Mouse (Mus musculus) limb, embryonic 15.5 days (tissue): ENCODE data around the gene Cog2. TPM values are rescaled to one million over a fixed set of nuclear protein-coding genes. Genes with fewer than 3 reads are reported as not detected.
A peak's percentile ranks its signal among the peaks of the same experiment; 100 is the strongest.

Experiments used
- ATAC-seq: fragments of 200-750 bp; cut with Nextera tagmentation; 2 replicates; pipeline ENCODE4 v1.8.0; 2017; ENCODE audit warnings: low read depth, moderate TSS enrichment; ENCODE audit not compliant: insufficient number of reproducible peaks, low FRiP score, low TSS enrichment
- H3K27ac ChIP-seq: fragments of 300-500 bp; sonication (generic); 2 replicates; pipeline ENCODE4 v1.5.1; 2015; ENCODE audit warnings: moderate library complexity, mild to moderate bottlenecking, inconsistent platforms
- H3K27me3 ChIP-seq: fragments of 300-500 bp; sonication (generic); 2 replicates; pipeline ENCODE4 v1.6.1; 2015; ENCODE audit warnings: inconsistent platforms
- H3K36me3 ChIP-seq: fragments of 300-500 bp; sonication (generic); 2 replicates; pipeline ENCODE4 v1.6.1; 2015; ENCODE audit warnings: inconsistent platforms
- H3K4me1 ChIP-seq: fragments of 300-500 bp; sonication (generic); 2 replicates; pipeline ENCODE4 v1.6.1; 2015; ENCODE audit warnings: inconsistent platforms
- H3K4me2 ChIP-seq: fragments of 300-500 bp; sonication (generic); 2 replicates; pipeline ENCODE4 v1.6.1; 2015; ENCODE audit warnings: mild to moderate bottlenecking, inconsistent platforms
- H3K4me3 ChIP-seq: fragments of 300-500 bp; sonication (generic); 2 replicates; pipeline ENCODE4 v1.5.1; 2015; ENCODE audit warnings: mild to moderate bottlenecking, inconsistent platforms
- H3K9ac ChIP-seq: fragments of 300-500 bp; sonication (generic); 2 replicates; pipeline ENCODE4 v1.6.1; 2015; ENCODE audit warnings: inconsistent platforms
- H3K9me3 ChIP-seq: fragments of 300-500 bp; sonication (generic); 2 replicates; pipeline ENCODE4 v1.6.1; 2016; ENCODE audit warnings: inconsistent platforms
- WGBS: fragments of 180-500 bp; shearing (Covaris S2); methylation state at CpG from one replicate; pipeline ENCODE4 v1.1.7; 2015; 5-methylcytosine and 5-hydroxymethylcytosine counted together
- polyA plus RNA-seq: library from polyadenylated mRNA; unstranded; fragments of >200 nt; fragmentation: Nextera tagmentation; extraction: Ambion mirVana; gene quantifications from 2 replicates; pipeline ENCODE4 v1.2.1, GENCODE M21; 2015

Cog2 gene
- polyA plus RNA-seq, 1 experiment from 2014 or later = 41.0 TPM

GRCm38 (mm10) chr8:124521946-124522345 is 1.4 kb downstream of the Cog2 start:
- Histone ChIP-seq H3K4me3 (peak overlapping the region; percentile 71), H3K27me3 (no peaks in the 10 kb centered on the region), H3K9me3 (no peaks in the 10 kb centered on the region), H3K4me1 (peaks cover 17% of the 10 kb centered on the region), H3K36me3 (peaks cover 29% of the 10 kb centered on the region), H3K4me2 (peak overlapping the region; percentile 58), H3K27ac (no peak overlapping the region), H3K9ac (no peak overlapping the region)
- whole genome bisulfite sequencing = 86% methylated on average over 6 of the region's 6 CpGs
- no peak for ATAC-seq

GRCm38 (mm10) chr8:124526261-124526660 is 5.7 kb downstream of the Cog2 start:
- H3K36me3 ChIP-seq = peaks cover 69% of the 10 kb centered on the region
- H3K4me3 ChIP-seq = no peak overlapping the region
- H3K27ac ChIP-seq = no peak overlapping the region
- no peaks in the 10 kb centered on the region for H3K9me3 ChIP-seq
- WGBS = 93% methylated on average over 11 of the region's 11 CpGs
- no peak for ATAC-seq
- no peak overlapping the region for H3K9ac ChIP-seq
- peaks cover 17% of the 10 kb centered on the region for H3K4me1 ChIP-seq
- H3K27me3 ChIP-seq = no peaks in the 10 kb centered on the region
- no peak overlapping the region for H3K4me2 ChIP-seq

- no peak for ATAC-seq
- no peak overlapping the region for H3K4me2 ChIP-seq
- WGBS = 87% methylated on average over 14 of the region's 14 CpGs
- H3K9ac ChIP-seq = no peak overlapping the region
- peaks cover 94% of the 10 kb centered on the region for H3K36me3 ChIP-seq
- no peaks in the 10 kb centered on the region for H3K4me1 ChIP-seq
- no peak overlapping the region for H3K27ac ChIP-seq
- H3K27me3 ChIP-seq = no peaks in the 10 kb centered on the region
- H3K4me3 ChIP-seq = no peak overlapping the region
- H3K9me3 ChIP-seq = no peaks in the 10 kb centered on the region
Observed at GRCm38 (mm10) chr8:124530076-124530475, 9.5 kb downstream of the Cog2 start.

GRCm38 (mm10) chr8:124530556-124530955 is 10.0 kb downstream of the Cog2 start:
- no peaks in the 10 kb centered on the region for H3K27me3 ChIP-seq
- no peak overlapping the region for H3K9ac ChIP-seq
- H3K4me1 ChIP-seq = no peaks in the 10 kb centered on the region
- no peak overlapping the region for H3K4me3 ChIP-seq
- no peak overlapping the region for H3K4me2 ChIP-seq
- H3K9me3 ChIP-seq = no peaks in the 10 kb centered on the region
- 94% methylated on average over 7 of the region's 7 CpGs for WGBS
- H3K36me3 ChIP-seq = peaks cover 96% of the 10 kb centered on the region
- H3K27ac ChIP-seq = no peak overlapping the region
- ATAC-seq = peak; percentile 24; the same call in 1 of the 2 replicates

GRCm38 (mm10) chr8:124530996-124531395 is 10.4 kb downstream of the Cog2 start:
- ATAC-seq = no peak
- H3K36me3 ChIP-seq = peaks cover 96% of the 10 kb centered on the region

GRCm38 (mm10) chr8:124532626-124533025 is 12.1 kb downstream of the Cog2 start:
- H3K9ac ChIP-seq = no peak overlapping the region
- H3K36me3 ChIP-seq = peaks cover 88% of the 10 kb centered on the region
- no peak overlapping the region for H3K4me3 ChIP-seq
- no peak for ATAC-seq
- no peaks in the 10 kb centered on the region for H3K27me3 ChIP-seq
- 85% methylated on average over 3 of the region's 3 CpGs for WGBS
- no peaks in the 10 kb centered on the region for H3K4me1 ChIP-seq
- H3K27ac ChIP-seq = no peak overlapping the region
- H3K9me3 ChIP-seq = no peaks in the 10 kb centered on the region
- H3K4me2 ChIP-seq = no peak overlapping the region

More at GRCm38 (mm10) chr8:124530996-124531395, 10.4 kb downstream of the Cog2 start:
- Histone ChIP-seq H3K4me1 (no peaks in the 10 kb centered on the region), H3K4me2 (no peak overlapping the region), H3K9ac (no peak overlapping the region), H3K4me3 (no peak overlapping the region), H3K27me3 (no peaks in the 10 kb centered on the region), H3K27ac (no peak overlapping the region), H3K9me3 (no peaks in the 10 kb centered on the region)
- WGBS = 86% methylated on average over 4 of the region's 4 CpGs

- no peak overlapping the region for H3K9ac ChIP-seq
- H3K4me1 ChIP-seq = no peaks in the 10 kb centered on the region
- no peak overlapping the region for H3K4me3 ChIP-seq
- no peaks in the 10 kb centered on the region for H3K27me3 ChIP-seq
- peaks cover 92% of the 10 kb centered on the region for H3K36me3 ChIP-seq
- no peaks in the 10 kb centered on the region for H3K9me3 ChIP-seq
- 92% methylated on average over 5 of the region's 5 CpGs for WGBS
- ATAC-seq = no peak
- H3K27ac ChIP-seq = no peak overlapping the region
- H3K4me2 ChIP-seq = no peak overlapping the region
Observed at GRCm38 (mm10) chr8:124535451-124535850, 14.9 kb downstream of the Cog2 start.

- Histone ChIP-seq H3K36me3 (peaks cover 91% of the 10 kb centered on the region), H3K9ac (no peak overlapping the region), H3K4me3 (no peak overlapping the region), H3K4me1 (no peaks in the 10 kb centered on the region), H3K27me3 (no peaks in the 10 kb centered on the region), H3K27ac (no peak overlapping the region), H3K9me3 (no peaks in the 10 kb centered on the region), H3K4me2 (no peak overlapping the region)
- ATAC-seq = no peak
- WGBS = 97% methylated on average over 12 of the region's 12 CpGs
Observed at GRCm38 (mm10) chr8:124540906-124541305, 20.3 kb downstream of the Cog2 start.

- no peak for ATAC-seq
- WGBS = 94% methylated on average over 4 of the region's 4 CpGs
- Histone ChIP-seq H3K27me3 (no peaks in the 10 kb centered on the region), H3K9ac (no peak overlapping the region), H3K9me3 (no peaks in the 10 kb centered on the region), H3K4me2 (no peak overlapping the region), H3K36me3 (peaks cover 96% of the 10 kb centered on the region), H3K27ac (no peak overlapping the region), H3K4me3 (no peak overlapping the region), H3K4me1 (no peaks in the 10 kb centered on the region)
Observed at GRCm38 (mm10) chr8:124542001-124542400, 21.4 kb downstream of the Cog2 start.

- Histone ChIP-seq H3K27me3 (no peaks in the 10 kb centered on the region), H3K9ac (no peak overlapping the region), H3K27ac (no peak overlapping the region), H3K4me2 (no peak overlapping the region), H3K36me3 (peaks cover 99% of the 10 kb centered on the region), H3K9me3 (no peaks in the 10 kb centered on the region), H3K4me1 (no peaks in the 10 kb centered on the region), H3K4me3 (no peak overlapping the region)
- ATAC-seq = no peak
- WGBS = 92% methylated on average over 5 of the region's 5 CpGs
Observed at GRCm38 (mm10) chr8:124543272-124543671, 22.7 kb downstream of the Cog2 start.

GRCm38 (mm10) chr8:124546371-124546770 is 25.8 kb downstream of the Cog2 start:
- Histone ChIP-seq H3K9me3 (no peaks in the 10 kb centered on the region), H3K4me1 (no peaks in the 10 kb centered on the region), H3K27ac (no peak overlapping the region), H3K4me3 (no peak overlapping the region), H3K9ac (no peak overlapping the region), H3K27me3 (no peaks in the 10 kb centered on the region), H3K36me3 (peaks cover 96% of the 10 kb centered on the region), H3K4me2 (no peak overlapping the region)
- ATAC-seq = no peak
- 90% methylated on average over 6 of the region's 6 CpGs for WGBS

- no peak overlapping the region for H3K4me3 ChIP-seq
- no peaks in the 10 kb centered on the region for H3K4me1 ChIP-seq
- no peaks in the 10 kb centered on the region for H3K27me3 ChIP-seq
- H3K9ac ChIP-seq = no peak overlapping the region
- H3K36me3 ChIP-seq = peaks cover 96% of the 10 kb centered on the region
- H3K4me2 ChIP-seq = no peak overlapping the region
- 83% methylated on average over 7 of the region's 7 CpGs for WGBS
- no peaks in the 10 kb centered on the region for H3K9me3 ChIP-seq
- ATAC-seq = no peak
- no peak overlapping the region for H3K27ac ChIP-seq
Observed at GRCm38 (mm10) chr8:124546815-124547214, 26.2 kb downstream of the Cog2 start.

GRCm38 (mm10) chr8:124547269-124547668 is 26.7 kb downstream of the Cog2 start:
- 71% methylated on average over 11 of the region's 11 CpGs for WGBS
- Histone ChIP-seq H3K36me3 (peaks cover 96% of the 10 kb centered on the region), H3K9ac (no peak overlapping the region), H3K27ac (no peak overlapping the region), H3K4me1 (no peaks in the 10 kb centered on the region), H3K9me3 (no peaks in the 10 kb centered on the region), H3K27me3 (no peaks in the 10 kb centered on the region), H3K4me2 (no peak overlapping the region), H3K4me3 (no peak overlapping the region)
- ATAC-seq = no peak
